Comparison of ENCODE assay signal across 10 mouse cellular contexts in the genomic region with DNA sequence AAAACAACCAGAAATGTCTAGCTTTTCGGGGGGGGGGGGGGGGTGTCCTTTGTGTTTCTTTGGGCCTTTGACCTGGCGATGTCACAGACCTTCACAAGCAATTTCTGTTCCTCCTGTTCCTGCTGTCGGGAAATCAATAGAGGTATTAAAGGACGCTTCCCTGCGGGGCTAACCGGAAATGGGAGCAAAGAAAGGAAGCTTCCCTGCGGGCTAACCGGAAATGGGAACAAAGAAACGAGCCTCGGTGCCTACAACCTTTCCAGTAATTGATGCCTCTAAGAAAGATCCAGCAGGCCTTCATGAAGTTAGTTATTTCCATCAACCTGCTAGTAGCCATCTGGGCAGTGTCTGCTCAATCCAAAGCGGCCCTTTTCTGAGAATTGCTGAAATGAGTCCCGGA.
"Had no signal": no experiment of that assay in that cellular context is flagged by ENCODE, and none has a peak within 500 bp of the region (broad histone marks: within the 10 kb centered on the region; RNA-seq: fewer than 3 reads in every experiment).

No protein-coding gene starts in this region.

- H3K36me3 ChIP-seq: liver, embryonic 13.5 days had no signal

- H3K27ac ChIP-seq: left cerebral cortex, adult 2 months; liver, embryonic 13.5 days had no signal

- DNase-seq: kidney, adult 9 months; kidney, postnatal 14 days; kidney, postnatal 4 days; liver, embryonic 13.5 days; lung, adult 2 months; lung, postnatal 14 days; lung, postnatal 4 days; midbrain, embryonic 14.5 days; thymus, postnatal 25 days had no signal

- H3K4me1 ChIP-seq: liver, embryonic 13.5 days had no signal

- H3K4me3 ChIP-seq: left cerebral cortex, adult 2 months; liver, embryonic 13.5 days had no signal

- H3K9ac ChIP-seq: liver, embryonic 13.5 days had no signal
